Mouse (Mus musculus): ENCODE measurements around the gene Gcsam. TPM values are rescaled to one million over a fixed set of nuclear protein-coding genes. Genes with fewer than 3 reads are reported as not detected.

Gcsam gene
- polyA plus RNA-seq, 1 experiment from 2014 or later: 1.5 TPM

DNA sequence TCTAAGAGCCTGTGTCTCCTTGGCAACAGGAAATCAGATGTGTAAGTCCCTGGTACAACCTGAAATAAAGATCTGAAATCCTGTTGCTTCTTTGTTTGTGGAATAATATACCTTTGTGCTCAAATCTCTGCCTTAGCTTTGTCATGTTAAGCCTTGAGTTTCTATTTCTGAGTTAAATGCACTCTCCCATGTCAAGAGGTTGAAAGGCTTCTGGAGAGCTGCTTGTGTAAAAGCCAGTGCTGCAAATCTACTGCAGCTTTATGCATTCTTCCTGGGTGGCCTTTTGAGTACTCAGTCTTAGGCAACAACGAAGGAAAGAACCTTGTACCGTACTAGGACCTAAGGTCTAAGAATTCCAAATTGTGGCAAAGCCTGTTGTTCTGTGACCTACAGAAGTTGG is 3.1 kb downstream of the Gcsam start:
- WGBS: 73% methylated on average over 2 of the region's 2 CpGs
- Histone ChIP-seq H3K9me3 (ENCODE audit: control insufficient read depth, low read length) (no peaks in the 10 kb centered on the region), H3K27ac (replicated peaks; ENCODE audit: low read depth, low read length) (no peak overlapping the region), H3K4me1 (ENCODE audit: control insufficient read depth, insufficient read depth, low read length) (no peaks in the 10 kb centered on the region), H3K36me3 (ENCODE audit: control insufficient read depth, insufficient read depth, low read length) (no peaks in the 10 kb centered on the region), H3K4me2 (ENCODE audit: low read depth, low read length) (no peak overlapping the region), H3K4me3 (ENCODE audit: low read depth, low read length) (no peak overlapping the region), H3K9ac (ENCODE audit: low read depth, low read length) (no peak overlapping the region), H3K27me3 (replicated peaks; ENCODE audit: control insufficient read depth, insufficient read depth, low read length) (no peaks in the 10 kb centered on the region)
- ATAC-seq (ENCODE audit: low read depth) (peak; percentile 18; the same call in 1 of the 2 replicates), DNase-seq (ENCODE audit: low spot score) (no peak)

DNA sequence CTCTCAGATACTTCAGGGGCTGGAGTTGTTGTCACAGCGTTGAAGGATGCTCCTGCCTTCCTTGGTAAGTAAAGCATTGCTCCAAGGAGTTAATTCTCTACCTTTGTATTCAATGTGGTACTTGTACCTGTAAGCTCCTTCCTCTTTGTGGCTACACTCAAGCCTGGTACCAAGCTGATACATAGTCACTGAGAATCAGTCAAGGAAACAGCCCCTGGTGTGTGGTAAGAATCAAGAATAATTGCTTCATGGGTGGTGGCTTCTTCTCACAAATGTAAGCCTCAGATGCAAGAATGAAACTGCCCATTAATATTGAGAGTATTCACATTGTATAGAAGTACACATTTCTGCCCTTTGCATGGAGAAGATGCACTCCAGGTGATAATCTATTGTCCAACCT is 5.8 kb downstream of the Gcsam start:
- H3K36me3 ChIP-seq (ENCODE audit: control insufficient read depth, insufficient read depth, low read length): no peaks in the 10 kb centered on the region
- no peak for DNase-seq (ENCODE audit: low spot score)
- no peak overlapping the region for H3K9ac ChIP-seq (ENCODE audit: low read depth, low read length)
- ATAC-seq (ENCODE audit: low read depth): no peak
- H3K27me3 ChIP-seq (replicated peaks; ENCODE audit: control insufficient read depth, insufficient read depth, low read length): no peaks in the 10 kb centered on the region
- no peak overlapping the region for H3K4me3 ChIP-seq (ENCODE audit: low read depth, low read length)
- no peak overlapping the region for H3K4me2 ChIP-seq (ENCODE audit: low read depth, low read length)
- 93% methylated on average over 1 of the region's 1 CpGs for WGBS
- no peaks in the 10 kb centered on the region for H3K9me3 ChIP-seq (ENCODE audit: control insufficient read depth, low read length)
- H3K4me1 ChIP-seq (ENCODE audit: control insufficient read depth, insufficient read depth, low read length): no peaks in the 10 kb centered on the region
- no peak overlapping the region for H3K27ac ChIP-seq (replicated peaks; ENCODE audit: low read depth, low read length)

DNA sequence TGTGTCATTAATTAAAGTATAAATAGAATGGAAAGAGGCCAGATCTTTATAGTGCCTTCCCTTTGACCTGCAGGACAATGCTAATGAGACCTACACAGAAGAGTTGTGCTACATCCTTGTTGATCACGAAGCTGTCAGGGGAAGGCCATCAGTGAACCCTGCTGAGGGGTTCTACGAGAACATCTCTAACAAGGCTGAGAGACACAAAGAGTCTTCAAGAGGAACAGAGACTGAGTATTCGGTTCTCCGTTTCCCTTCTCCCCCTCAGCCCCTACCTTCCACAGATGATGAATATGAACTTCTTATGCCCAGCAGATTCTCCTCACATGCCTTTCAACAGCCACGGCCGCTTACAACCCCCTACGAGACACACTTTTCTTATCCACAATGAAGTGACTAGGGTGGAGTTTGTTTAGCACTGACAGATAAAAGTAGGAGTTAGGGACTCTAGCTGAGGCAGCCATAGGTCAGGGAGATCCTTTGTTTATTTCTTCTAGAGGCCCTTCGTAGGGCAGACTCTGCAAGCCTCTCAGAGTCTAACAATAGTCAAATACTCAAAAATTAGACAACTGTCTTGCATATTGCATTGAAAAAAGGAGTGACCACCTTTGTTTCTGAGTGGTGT is 9.7 kb downstream of the Gcsam start:
- H3K9ac ChIP-seq (ENCODE audit: low read depth, low read length): no peak overlapping the region

DNA sequence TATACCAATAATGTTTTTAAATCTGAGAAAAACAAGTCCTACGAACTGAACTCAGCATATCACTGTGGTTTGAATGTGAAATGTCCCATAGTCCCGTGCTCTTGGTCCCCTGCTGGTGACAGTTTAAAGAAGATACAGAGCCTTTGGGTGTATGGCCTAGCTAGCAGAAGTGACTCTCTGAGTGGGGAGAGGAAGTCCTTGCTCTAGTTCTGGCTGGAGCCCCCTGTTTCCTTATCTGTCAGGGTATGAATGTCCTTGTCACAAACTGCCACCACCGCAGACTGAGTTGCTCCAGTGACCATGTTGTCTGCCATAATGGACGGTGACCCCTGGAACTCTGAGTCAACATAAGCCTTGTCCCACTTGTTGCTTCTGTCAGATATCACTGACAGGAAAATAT is 13.1 kb downstream of the Gcsam start:
- no peaks in the 10 kb centered on the region for H3K27me3 ChIP-seq (replicated peaks; ENCODE audit: control insufficient read depth, insufficient read depth, low read length)
- no peak for ATAC-seq (ENCODE audit: low read depth)
- DNase-seq (ENCODE audit: low spot score): no peak
- no peaks in the 10 kb centered on the region for H3K4me1 ChIP-seq (ENCODE audit: control insufficient read depth, insufficient read depth, low read length)
- no peak overlapping the region for H3K9ac ChIP-seq (ENCODE audit: low read depth, low read length)
- H3K36me3 ChIP-seq (ENCODE audit: control insufficient read depth, insufficient read depth, low read length): no peaks in the 10 kb centered on the region
- no peak overlapping the region for H3K4me3 ChIP-seq (ENCODE audit: low read depth, low read length)
- WGBS: 89% methylated on average over 4 of the region's 4 CpGs
- H3K9me3 ChIP-seq (ENCODE audit: control insufficient read depth, low read length): no peaks in the 10 kb centered on the region
- no peak overlapping the region for H3K4me2 ChIP-seq (ENCODE audit: low read depth, low read length)
- H3K27ac ChIP-seq (replicated peaks; ENCODE audit: low read depth, low read length): no peak overlapping the region

More for the DNA sequence above, 9.7 kb downstream of the Gcsam start:
- 81% methylated on average over 8 of the region's 8 CpGs for WGBS
- Histone ChIP-seq H3K36me3 (ENCODE audit: control insufficient read depth, insufficient read depth, low read length) (no peaks in the 10 kb centered on the region), H3K27me3 (replicated peaks; ENCODE audit: control insufficient read depth, insufficient read depth, low read length) (no peaks in the 10 kb centered on the region), H3K9me3 (ENCODE audit: control insufficient read depth, low read length) (no peaks in the 10 kb centered on the region), H3K4me3 (ENCODE audit: low read depth, low read length) (no peak overlapping the region), H3K4me2 (ENCODE audit: low read depth, low read length) (no peak overlapping the region), H3K27ac (replicated peaks; ENCODE audit: low read depth, low read length) (no peak overlapping the region), H3K4me1 (ENCODE audit: control insufficient read depth, insufficient read depth, low read length) (no peaks in the 10 kb centered on the region)
- no peak for ATAC-seq (ENCODE audit: low read depth)
- no peak for DNase-seq (ENCODE audit: low spot score)

DNA sequence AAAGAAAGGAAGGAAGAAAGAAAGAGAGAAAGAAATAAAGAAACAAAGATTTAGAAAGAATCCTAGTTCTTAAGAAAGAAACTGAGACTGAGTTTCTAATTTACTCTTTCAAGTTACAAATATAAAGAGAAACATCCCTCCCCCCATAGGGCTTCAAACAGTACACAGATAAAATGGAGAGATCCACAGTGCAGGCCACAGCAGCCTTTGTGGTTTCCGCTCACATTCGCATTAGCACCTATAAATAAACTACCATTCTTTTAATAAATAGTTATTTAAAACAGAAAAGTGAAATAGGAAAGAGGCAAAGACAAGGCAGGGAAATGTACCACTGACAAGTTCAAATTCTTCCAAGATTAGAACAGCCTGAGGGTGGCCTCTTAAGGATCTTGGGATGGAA is 14.6 kb downstream of the Gcsam start:
- Histone ChIP-seq H3K4me1 (ENCODE audit: control insufficient read depth, insufficient read depth, low read length) (no peaks in the 10 kb centered on the region), H3K4me3 (ENCODE audit: low read depth, low read length) (no peak overlapping the region), H3K27ac (replicated peaks; ENCODE audit: low read depth, low read length) (no peak overlapping the region), H3K9ac (ENCODE audit: low read depth, low read length) (no peak overlapping the region), H3K4me2 (ENCODE audit: low read depth, low read length) (no peak overlapping the region), H3K36me3 (ENCODE audit: control insufficient read depth, insufficient read depth, low read length) (no peaks in the 10 kb centered on the region), H3K27me3 (replicated peaks; ENCODE audit: control insufficient read depth, insufficient read depth, low read length) (no peaks in the 10 kb centered on the region), H3K9me3 (ENCODE audit: control insufficient read depth, low read length) (no peaks in the 10 kb centered on the region)
- ATAC-seq (ENCODE audit: low read depth) (no peak), DNase-seq (ENCODE audit: low spot score) (no peak)
- 79% methylated on average over 2 of the region's 2 CpGs for WGBS

DNA sequence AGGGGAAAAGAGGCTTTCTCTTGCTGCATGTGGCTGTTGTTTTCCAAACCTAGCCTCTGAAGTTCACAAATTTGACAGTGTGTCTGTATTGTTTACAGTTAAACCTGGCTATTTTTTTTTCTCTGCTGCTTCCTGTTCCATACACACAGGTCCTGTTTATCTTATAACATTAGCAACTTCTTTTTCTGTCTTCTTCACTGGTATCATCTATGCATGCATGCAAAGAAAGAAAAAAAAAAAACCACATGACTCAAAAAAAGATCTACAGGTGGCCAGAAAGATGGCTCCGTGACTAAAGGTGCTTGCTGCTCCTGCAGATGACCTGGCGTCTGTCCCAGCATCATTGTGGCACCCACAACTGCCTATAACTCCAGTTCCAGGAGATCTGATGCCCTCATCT is 15.2 kb downstream of the Gcsam start:
- WGBS: 73% methylated on average over 2 of the region's 2 CpGs
- H3K4me3 ChIP-seq (ENCODE audit: low read depth, low read length): no peak overlapping the region
- no peak for DNase-seq (ENCODE audit: low spot score)
- H3K27ac ChIP-seq (replicated peaks; ENCODE audit: low read depth, low read length): no peak overlapping the region
- no peak overlapping the region for H3K9ac ChIP-seq (ENCODE audit: low read depth, low read length)
- H3K4me1 ChIP-seq (ENCODE audit: control insufficient read depth, insufficient read depth, low read length): no peaks in the 10 kb centered on the region
- H3K4me2 ChIP-seq (ENCODE audit: low read depth, low read length): no peak overlapping the region
- H3K36me3 ChIP-seq (ENCODE audit: control insufficient read depth, insufficient read depth, low read length): no peaks in the 10 kb centered on the region
- H3K9me3 ChIP-seq (ENCODE audit: control insufficient read depth, low read length): no peaks in the 10 kb centered on the region
- H3K27me3 ChIP-seq (replicated peaks; ENCODE audit: control insufficient read depth, insufficient read depth, low read length): no peaks in the 10 kb centered on the region
- ATAC-seq (ENCODE audit: low read depth): no peak

DNA sequence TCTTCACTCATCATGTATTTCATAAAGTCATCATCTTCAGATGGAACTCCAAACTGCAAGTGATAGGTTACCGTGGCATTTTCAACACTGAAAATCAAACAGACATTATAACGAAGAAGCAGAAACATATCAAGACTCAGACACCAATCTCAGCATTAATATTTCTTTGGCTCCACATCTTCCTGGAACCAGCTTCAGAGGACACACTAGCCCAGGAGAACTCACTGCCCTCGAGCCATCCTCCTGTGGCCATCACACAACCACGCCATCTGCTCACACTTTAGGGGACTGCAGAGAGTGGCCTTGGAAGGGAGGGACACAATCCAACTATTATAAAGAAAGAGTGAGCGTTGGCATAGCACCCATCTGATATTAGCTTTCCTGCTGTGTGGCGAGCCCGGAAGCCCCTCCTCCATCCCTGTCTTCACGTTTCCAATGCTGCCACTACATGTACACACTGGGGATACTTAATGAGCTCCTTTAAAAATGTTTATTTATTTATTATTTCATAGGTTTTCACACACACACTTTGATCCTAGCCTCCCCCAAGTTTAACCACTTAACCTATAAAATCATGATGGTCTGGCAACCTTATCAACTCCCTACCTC is 19.4 kb downstream of the Gcsam start:
- 77% methylated on average over 8 of the region's 8 CpGs for WGBS
- DNase-seq (ENCODE audit: low spot score): no peak
- Histone ChIP-seq H3K4me2 (ENCODE audit: low read depth, low read length) (no peak overlapping the region), H3K9ac (ENCODE audit: low read depth, low read length) (no peak overlapping the region), H3K9me3 (ENCODE audit: control insufficient read depth, low read length) (no peaks in the 10 kb centered on the region), H3K27ac (replicated peaks; ENCODE audit: low read depth, low read length) (no peak overlapping the region), H3K4me3 (ENCODE audit: low read depth, low read length) (no peak overlapping the region), H3K27me3 (replicated peaks; ENCODE audit: control insufficient read depth, insufficient read depth, low read length) (no peaks in the 10 kb centered on the region), H3K4me1 (ENCODE audit: control insufficient read depth, insufficient read depth, low read length) (no peaks in the 10 kb centered on the region), H3K36me3 (ENCODE audit: control insufficient read depth, insufficient read depth, low read length) (no peaks in the 10 kb centered on the region)
- ATAC-seq (ENCODE audit: low read depth): no peak

DNA sequence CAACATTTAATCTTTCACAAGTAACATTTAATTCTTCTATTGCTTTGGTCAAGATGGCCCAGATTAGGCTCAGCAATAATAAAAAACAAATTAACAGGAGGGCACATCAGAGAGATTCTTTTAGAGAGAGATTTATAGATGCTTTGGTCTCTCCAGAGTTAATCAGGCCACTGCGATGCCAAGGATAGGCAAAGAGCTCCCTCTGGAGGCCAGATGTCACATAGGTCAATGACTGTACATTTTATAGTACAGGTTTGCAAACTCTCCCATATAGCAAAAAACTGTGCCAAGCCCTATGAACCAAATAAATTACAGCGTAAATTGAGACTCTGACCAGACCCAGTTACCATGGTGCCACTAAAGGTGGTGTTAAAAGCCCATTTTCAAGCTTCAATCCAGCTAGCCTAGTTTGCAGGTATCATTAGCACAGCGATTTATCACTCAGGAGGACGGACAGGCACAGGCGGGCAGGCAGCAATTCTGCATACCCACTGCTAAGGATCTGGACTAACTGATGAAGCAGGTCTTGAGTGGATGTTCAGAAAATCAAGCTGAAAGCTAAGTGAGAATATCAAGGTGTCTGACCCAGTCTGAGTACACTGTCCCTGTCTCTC is 20.3 kb downstream of the Gcsam start:
- H3K9me3 ChIP-seq (ENCODE audit: control insufficient read depth, low read length): no peaks in the 10 kb centered on the region
- H3K36me3 ChIP-seq (ENCODE audit: control insufficient read depth, insufficient read depth, low read length): no peaks in the 10 kb centered on the region
- H3K4me3 ChIP-seq (ENCODE audit: low read depth, low read length): no peak overlapping the region
- no peak overlapping the region for H3K9ac ChIP-seq (ENCODE audit: low read depth, low read length)
- DNase-seq (ENCODE audit: low spot score) (peak; percentile 80), ATAC-seq (ENCODE audit: low read depth) (no peak)
- H3K27ac ChIP-seq (replicated peaks; ENCODE audit: low read depth, low read length): no peak overlapping the region
- H3K4me1 ChIP-seq (ENCODE audit: control insufficient read depth, insufficient read depth, low read length): no peaks in the 10 kb centered on the region
- 60% methylated on average over 5 of the region's 5 CpGs for WGBS
- no peaks in the 10 kb centered on the region for H3K27me3 ChIP-seq (replicated peaks; ENCODE audit: control insufficient read depth, insufficient read depth, low read length)
- H3K4me2 ChIP-seq (ENCODE audit: low read depth, low read length): no peak overlapping the region

DNA sequence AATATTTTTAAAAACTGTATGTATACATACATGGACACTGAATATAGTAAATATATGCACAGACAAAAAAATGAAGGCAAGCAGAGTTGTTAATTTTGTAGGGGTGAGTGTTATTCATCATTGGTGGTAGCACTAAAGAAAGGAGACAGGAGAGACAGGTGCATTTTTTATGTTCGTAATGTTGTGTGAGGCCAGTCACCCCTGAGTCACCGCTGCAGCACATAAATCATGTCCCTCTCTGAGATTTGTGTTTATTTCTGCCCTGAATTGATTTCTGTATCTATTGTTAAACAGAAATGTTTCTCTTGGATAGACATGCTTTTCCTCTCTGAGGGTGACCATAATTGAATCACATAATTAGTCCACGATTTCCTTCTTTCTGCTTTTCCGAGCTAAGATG is 22.2 kb downstream of the Gcsam start:
- H3K9ac ChIP-seq (ENCODE audit: low read depth, low read length): no peak overlapping the region
- ATAC-seq (ENCODE audit: low read depth): no peak
- no peaks in the 10 kb centered on the region for H3K9me3 ChIP-seq (ENCODE audit: control insufficient read depth, low read length)
- no peaks in the 10 kb centered on the region for H3K27me3 ChIP-seq (replicated peaks; ENCODE audit: control insufficient read depth, insufficient read depth, low read length)
- no peak overlapping the region for H3K4me2 ChIP-seq (ENCODE audit: low read depth, low read length)
- H3K4me1 ChIP-seq (ENCODE audit: control insufficient read depth, insufficient read depth, low read length): no peaks in the 10 kb centered on the region
- no peak for DNase-seq (ENCODE audit: low spot score)
- H3K27ac ChIP-seq (replicated peaks; ENCODE audit: low read depth, low read length): no peak overlapping the region
- H3K4me3 ChIP-seq (ENCODE audit: low read depth, low read length): no peak overlapping the region
- H3K36me3 ChIP-seq (ENCODE audit: control insufficient read depth, insufficient read depth, low read length): no peaks in the 10 kb centered on the region
- 77% methylated on average over 4 of the region's 4 CpGs for WGBS

Data from embryonic facial prominence, embryonic 14.5 days (tissue).